Mouse (Mus musculus) erythroblast, embryonic 14.5 days (primary cell): ENCODE measurements around the gene Megf11. TPM values are rescaled to one million over a fixed set of nuclear protein-coding genes. Genes with fewer than 3 reads are reported as not detected.

ENCODE experiments used
- H3K27me3 ChIP-seq: 2 replicates; pipeline ENCODE4 v1.6.1; 2012; ENCODE audit warnings: inconsistent platforms; ENCODE audit not compliant: control insufficient read depth
- H3K36me3 ChIP-seq: 2 replicates; pipeline ENCODE4 v1.6.1; 2012; ENCODE audit warnings: mild to moderate bottlenecking, inconsistent platforms; ENCODE audit not compliant: control insufficient read depth
- H3K4me1 ChIP-seq: 2 replicates; pipeline ENCODE4 v1.6.1; 2012; ENCODE audit warnings: inconsistent platforms; ENCODE audit not compliant: control insufficient read depth
- H3K4me3 ChIP-seq: replicated peaks from 2 replicates; pipeline ENCODE3; 2012; ENCODE audit warnings: moderate library complexity, mild to moderate bottlenecking, inconsistent platforms
- H3K9me3 ChIP-seq: 2 replicates; pipeline ENCODE4 v1.6.1; 2012; ENCODE audit warnings: low read length, inconsistent platforms, mixed read lengths; ENCODE audit not compliant: control insufficient read depth
- GATA1 ChIP-seq: IDR thresholded peaks from 2 replicates; pipeline ENCODE4 v1.6.1; 2012; ENCODE audit warnings: low read length, inconsistent platforms, mixed read lengths
- TAL1 ChIP-seq: IDR thresholded peaks from 3 replicates; pipeline ENCODE4 v1.6.1; 2012; ENCODE audit warnings: low read length, inconsistent platforms, mixed read lengths
- polyA plus RNA-seq: library from polyadenylated mRNA; stranded (reverse); fragments of >175 nt; gene quantifications from 2 replicates; pipeline ENCODE4 v1.2.3, GENCODE M21; 2012

The Megf11 gene
- polyA plus RNA-seq, 1 experiment, result not detected

DNA sequence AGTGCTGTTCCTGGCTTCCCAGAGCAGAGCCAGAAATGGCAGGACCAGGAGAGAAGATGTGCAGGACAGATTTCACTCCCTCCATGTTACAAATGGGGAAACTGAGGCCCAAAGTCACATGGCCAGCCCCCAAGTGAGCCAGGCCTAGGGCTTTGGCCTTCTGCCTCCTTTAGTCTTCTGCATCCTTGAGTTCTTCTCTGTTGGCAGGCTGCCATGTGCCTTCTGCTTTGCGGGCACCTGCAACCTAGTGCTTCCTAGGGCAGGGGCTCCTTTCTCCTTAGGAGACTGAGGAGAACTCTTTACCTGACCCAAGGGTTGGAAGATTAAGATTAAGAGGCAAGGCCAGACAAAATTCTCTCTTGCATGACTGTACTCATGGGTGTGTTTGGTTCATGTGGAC, 193.9 kb downstream of the Megf11 start:
- H3K9me3 ChIP-seq, result peaks cover 4% of the 10 kb centered on the region
- H3K27me3 ChIP-seq, result no peaks in the 10 kb centered on the region; the same call in none of the 2 replicates
- H3K4me1 ChIP-seq, result peaks cover 46% of the 10 kb centered on the region
- no peak overlapping the region for H3K4me3 ChIP-seq
- H3K36me3 ChIP-seq, result no peaks in the 10 kb centered on the region
- TF ChIP-seq TAL1 (no peak), GATA1 (no peak)

DNA sequence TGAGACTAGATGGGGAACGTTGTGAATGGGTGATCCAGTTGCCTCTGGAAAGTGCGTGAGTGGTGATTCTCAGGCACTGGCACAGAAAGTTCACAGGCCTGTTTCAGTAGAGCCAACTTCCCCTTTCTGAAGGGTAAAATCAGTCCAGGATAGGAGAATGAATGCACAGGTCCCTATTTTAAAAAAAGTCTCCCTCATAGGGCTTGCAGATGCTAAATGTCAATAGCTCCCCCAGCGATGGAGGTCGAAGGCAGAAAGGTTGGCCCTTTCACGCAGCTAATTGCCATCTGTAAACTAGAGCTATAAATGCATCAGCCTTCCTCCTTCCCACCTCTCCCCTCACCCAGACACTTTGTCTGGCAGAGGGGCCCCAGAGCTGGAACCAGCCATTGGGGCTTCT, 200.9 kb downstream of the Megf11 start:
- no peak for TF ChIP-seq TAL1
- no peak for TF ChIP-seq GATA1
- Histone ChIP-seq H3K4me3 (no peak overlapping the region), H3K36me3 (peaks cover 6% of the 10 kb centered on the region; the same call in 1 of the 2 replicates), H3K9me3 (no peaks in the 10 kb centered on the region), H3K4me1 (peaks cover 63% of the 10 kb centered on the region), H3K27me3 (no peaks in the 10 kb centered on the region)

DNA sequence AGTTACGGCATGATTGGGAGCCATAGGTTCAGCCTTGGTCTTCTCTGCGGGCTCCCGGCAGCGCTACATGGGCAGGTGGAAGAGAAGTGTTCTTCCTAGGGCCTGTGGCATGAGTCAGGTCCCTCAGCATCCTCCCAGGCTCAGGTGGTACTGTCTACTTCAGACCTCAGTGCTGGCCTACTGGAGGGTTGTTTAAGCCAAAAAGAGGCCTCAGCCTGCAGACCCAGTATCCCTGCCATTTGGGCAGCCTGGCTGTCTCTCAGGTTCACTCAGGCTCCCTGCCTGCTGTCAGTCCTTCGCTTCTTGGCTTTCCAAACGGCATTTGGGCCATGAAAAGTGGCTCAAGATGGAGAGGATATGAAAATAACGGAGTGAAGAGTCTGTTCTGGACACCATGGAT, 202.6 kb downstream of the Megf11 start:
- TF ChIP-seq GATA1 (no peak), TAL1 (no peak)
- Histone ChIP-seq H3K9me3 (no peaks in the 10 kb centered on the region), H3K4me3 (no peak overlapping the region), H3K36me3 (peaks cover 6% of the 10 kb centered on the region; the same call in 1 of the 2 replicates), H3K4me1 (peaks cover 80% of the 10 kb centered on the region), H3K27me3 (no peaks in the 10 kb centered on the region)

DNA sequence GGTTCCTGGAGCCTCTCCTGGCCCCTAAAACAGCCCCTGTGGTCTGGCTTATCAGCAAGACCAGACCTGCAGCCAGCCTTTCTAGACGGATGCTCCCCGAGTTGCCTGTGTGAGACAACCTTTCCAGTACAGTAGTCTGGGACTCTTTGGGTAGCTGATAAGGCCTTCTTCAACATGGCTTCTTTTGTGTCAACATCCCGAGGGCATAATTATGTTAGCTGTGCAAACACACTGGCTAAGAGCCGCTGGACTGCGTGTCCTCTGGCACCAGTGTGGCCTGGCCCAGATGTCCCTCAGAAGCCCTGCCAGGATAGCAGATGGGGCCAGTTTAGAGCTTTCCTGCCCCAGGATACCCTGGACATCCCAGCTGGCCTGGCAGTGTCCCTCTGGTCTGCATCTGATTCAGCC, 205.2 kb downstream of the Megf11 start:
- peaks cover 84% of the 10 kb centered on the region for H3K4me1 ChIP-seq
- H3K9me3 ChIP-seq, result no peaks in the 10 kb centered on the region
- H3K27me3 ChIP-seq, result no peaks in the 10 kb centered on the region
- H3K4me3 ChIP-seq, result peak overlapping the region; percentile 44
- H3K36me3 ChIP-seq, result peaks cover 6% of the 10 kb centered on the region; the same call in 1 of the 2 replicates
- TF ChIP-seq GATA1, result peak; percentile 91
- peak; percentile 90 for TF ChIP-seq TAL1

DNA sequence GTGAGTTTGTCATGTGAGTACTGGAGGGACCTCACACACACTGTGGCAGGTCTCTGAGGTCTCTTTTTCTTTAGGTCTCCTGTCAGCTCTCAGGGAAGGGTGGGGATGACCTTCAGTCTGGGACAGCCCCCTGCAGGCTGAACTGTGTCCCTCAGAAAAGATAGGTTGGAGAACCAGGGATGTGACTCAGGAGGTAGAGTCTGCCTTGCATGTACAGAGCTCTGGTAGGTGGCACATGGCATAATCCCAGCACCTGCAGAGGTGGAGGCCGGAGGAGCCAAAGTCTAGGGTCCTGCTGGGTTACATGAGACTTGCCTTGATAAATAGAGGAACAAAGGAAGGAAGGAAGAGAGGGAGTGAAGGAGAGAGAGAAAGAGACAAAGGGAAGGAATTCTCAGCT, 206.0 kb downstream of the Megf11 start:
- peaks cover 6% of the 10 kb centered on the region; the same call in 1 of the 2 replicates for H3K36me3 ChIP-seq
- TF ChIP-seq TAL1, result no peak
- TF ChIP-seq GATA1, result no peak
- H3K9me3 ChIP-seq, result no peaks in the 10 kb centered on the region
- no peak overlapping the region for H3K4me3 ChIP-seq
- no peaks in the 10 kb centered on the region for H3K27me3 ChIP-seq
- peaks cover 76% of the 10 kb centered on the region for H3K4me1 ChIP-seq

DNA sequence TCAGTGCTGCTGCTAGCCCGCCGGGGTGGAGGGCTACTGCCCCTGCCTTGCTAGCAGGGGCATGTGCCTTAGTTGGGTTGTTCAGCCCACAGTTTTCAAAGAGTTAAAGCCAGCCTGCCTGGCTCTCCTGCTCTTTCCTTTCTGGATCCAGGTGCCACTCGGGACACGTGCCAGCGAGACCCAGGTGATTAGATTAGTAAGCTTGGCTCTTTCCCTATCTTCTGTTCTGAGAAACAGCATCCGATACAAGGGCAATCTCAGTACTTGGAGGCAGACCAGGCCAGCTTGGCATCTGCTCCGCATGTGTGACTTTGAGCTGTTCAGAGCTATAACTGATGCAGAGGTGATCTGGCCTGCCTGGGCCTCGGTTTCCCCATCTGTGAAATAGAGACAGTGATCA, 209.0 kb downstream of the Megf11 start:
- TF ChIP-seq GATA1, result no peak
- Histone ChIP-seq H3K27me3 (no peaks in the 10 kb centered on the region), H3K36me3 (peaks cover 1% of the 10 kb centered on the region; the same call in 1 of the 2 replicates), H3K9me3 (peaks cover 2% of the 10 kb centered on the region; the same call in 1 of the 2 replicates), H3K4me1 (peaks cover 53% of the 10 kb centered on the region), H3K4me3 (no peak overlapping the region)

DNA sequence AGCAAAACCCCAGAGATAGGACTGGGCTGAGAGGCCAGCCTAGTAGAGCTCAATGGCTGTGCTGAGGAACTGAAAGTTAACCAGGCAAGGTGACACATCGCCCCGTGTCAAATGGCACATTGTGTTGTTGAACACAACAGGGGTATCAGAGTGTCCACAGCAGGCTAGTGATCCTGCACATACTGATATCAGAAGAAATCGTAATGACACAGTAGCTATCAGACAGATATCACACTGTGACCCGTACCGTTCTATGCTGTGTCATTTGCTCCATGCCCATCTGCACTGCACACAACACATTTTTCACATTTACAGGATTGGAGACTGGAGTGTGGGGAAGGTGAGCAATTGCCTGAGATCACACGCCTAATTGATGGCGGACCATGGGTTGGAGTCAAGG, 213.0 kb downstream of the Megf11 start:
- Histone ChIP-seq H3K36me3 (no peaks in the 10 kb centered on the region), H3K9me3 (peaks cover 2% of the 10 kb centered on the region; the same call in 1 of the 2 replicates), H3K27me3 (no peaks in the 10 kb centered on the region), H3K4me1 (peaks cover 13% of the 10 kb centered on the region), H3K4me3 (no peak overlapping the region)
- TF ChIP-seq TAL1, result no peak
- TF ChIP-seq GATA1, result no peak

DNA sequence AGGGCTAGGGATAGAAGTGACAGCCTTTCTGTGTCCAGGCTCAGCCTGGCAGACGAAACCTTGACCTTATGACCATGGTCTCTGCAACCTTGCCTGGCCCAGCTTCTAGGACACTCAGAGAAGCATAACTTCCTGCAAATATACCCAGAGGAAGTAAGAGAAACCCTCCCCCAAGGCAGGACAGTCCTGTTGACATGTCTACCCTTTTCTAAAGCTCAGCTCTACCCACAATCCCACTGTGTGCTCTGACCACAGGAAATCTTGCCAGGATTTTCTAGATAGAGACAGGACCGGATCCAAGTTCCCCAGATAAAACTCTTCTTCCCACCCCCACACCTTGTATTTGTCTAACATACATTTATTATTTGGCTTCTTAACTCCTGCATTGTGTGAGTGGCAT, 215.3 kb downstream of the Megf11 start:
- Histone ChIP-seq H3K4me1 (peaks cover 8% of the 10 kb centered on the region), H3K36me3 (no peaks in the 10 kb centered on the region), H3K9me3 (peaks cover 2% of the 10 kb centered on the region; the same call in 1 of the 2 replicates), H3K4me3 (no peak overlapping the region), H3K27me3 (peaks cover 3% of the 10 kb centered on the region; the same call in 1 of the 2 replicates)
- no peak for TF ChIP-seq TAL1
- TF ChIP-seq GATA1, result no peak

DNA sequence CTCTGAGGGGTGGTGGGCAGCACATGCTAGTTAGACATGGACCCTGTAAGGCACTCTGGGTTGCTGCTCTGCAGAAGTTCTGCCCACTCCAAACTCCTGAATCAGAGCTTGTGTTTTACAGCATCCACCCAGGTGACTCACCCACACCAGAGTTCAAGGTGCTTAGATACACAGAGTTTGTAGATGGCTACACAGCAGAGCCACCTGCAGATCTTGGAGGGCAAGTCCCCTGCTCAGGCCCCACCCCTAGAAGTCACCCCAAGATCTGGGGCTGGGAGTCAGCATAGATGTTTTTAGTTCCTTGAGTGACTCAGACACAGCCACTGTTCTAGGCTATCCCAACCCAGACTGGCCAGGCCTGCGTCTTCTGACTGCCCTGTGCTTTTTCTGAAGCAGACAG, 217.5 kb downstream of the Megf11 start:
- Histone ChIP-seq H3K4me1 (peaks cover 6% of the 10 kb centered on the region), H3K9me3 (no peaks in the 10 kb centered on the region), H3K4me3 (no peak overlapping the region), H3K27me3 (peaks cover 4% of the 10 kb centered on the region), H3K36me3 (no peaks in the 10 kb centered on the region)
- TF ChIP-seq TAL1 (no peak), GATA1 (no peak)

DNA sequence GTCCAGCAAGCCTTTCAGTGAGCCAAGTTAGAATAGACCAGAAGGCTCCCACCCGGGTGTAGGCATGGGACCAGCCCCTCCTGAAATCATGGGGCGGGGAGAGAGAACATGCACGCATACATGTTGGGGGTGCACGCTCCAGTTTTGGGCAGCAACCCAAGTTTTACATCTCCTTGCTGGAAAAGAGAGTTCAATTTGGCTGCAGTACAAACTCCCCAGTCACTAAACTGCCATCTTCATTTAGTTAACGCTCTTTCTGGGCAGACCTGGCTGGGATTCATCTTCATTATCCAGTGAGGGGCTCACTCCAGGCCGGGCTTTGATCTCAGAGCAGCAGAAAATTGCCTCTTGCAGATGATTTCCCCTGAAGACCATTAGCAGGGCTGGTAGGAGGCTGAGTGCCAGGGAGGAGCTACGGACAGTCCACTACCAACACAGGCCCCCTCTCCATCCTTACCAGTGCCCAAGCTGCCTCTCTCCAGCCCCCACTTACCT, 218.8 kb downstream of the Megf11 start:
- TF ChIP-seq TAL1, result no peak
- TF ChIP-seq GATA1, result no peak
- no peaks in the 10 kb centered on the region for H3K36me3 ChIP-seq
- peaks cover 6% of the 10 kb centered on the region for H3K27me3 ChIP-seq
- H3K4me3 ChIP-seq, result no peak overlapping the region
- H3K4me1 ChIP-seq, result no peaks in the 10 kb centered on the region
- no peaks in the 10 kb centered on the region for H3K9me3 ChIP-seq
